Mouse (Mus musculus): ENCODE results near the gene Hoxb8. TPM values are rescaled to one million over a fixed set of nuclear protein-coding genes. Genes with fewer than 3 reads are reported as not detected.

Hoxb8 gene
- polyA plus RNA-seq, 1 experiment from 2014 or later = not detected

GRCm38 (mm10) chr11:96264390-96265020, 17.2 kb upstream of the Hoxb8 start:
- 32% methylated on average over 8 of the region's 8 CpGs for WGBS (ENCODE audit: insufficient replicate concordance)
- peaks cover 91% of the 10 kb centered on the region for H3K27me3 ChIP-seq (ENCODE audit: control insufficient read depth, insufficient read depth, low read depth, low read length)
- no peak overlapping the region for H3K4me3 ChIP-seq (ENCODE audit: low read depth, low read length)
- ATAC-seq (ENCODE audit: low read depth) = no peak
- no peak overlapping the region for H3K4me2 ChIP-seq (ENCODE audit: low read depth, low read length)
- H3K27ac ChIP-seq (ENCODE audit: low read length) = no peak overlapping the region
- no peaks in the 10 kb centered on the region for H3K36me3 ChIP-seq (ENCODE audit: control insufficient read depth, insufficient read depth)
- H3K9me3 ChIP-seq (replicated peaks; ENCODE audit: control insufficient read depth, low read length) = no peaks in the 10 kb centered on the region
- H3K9ac ChIP-seq (ENCODE audit: low read depth, low read length) = no peak overlapping the region
- no peaks in the 10 kb centered on the region for H3K4me1 ChIP-seq (ENCODE audit: control insufficient read depth, low read depth, low read length)

GRCm38 (mm10) chr11:96265954-96266353, 15.8 kb upstream of the Hoxb8 start:
- no peak overlapping the region for H3K9ac ChIP-seq (ENCODE audit: low read depth, low read length)
- no peaks in the 10 kb centered on the region for H3K36me3 ChIP-seq (ENCODE audit: control insufficient read depth, insufficient read depth)
- no peaks in the 10 kb centered on the region for H3K4me1 ChIP-seq (ENCODE audit: control insufficient read depth, low read depth, low read length)
- WGBS (ENCODE audit: insufficient replicate concordance) = 11% methylated on average over 7 of the region's 7 CpGs
- H3K4me3 ChIP-seq (ENCODE audit: low read depth, low read length) = no peak overlapping the region
- H3K9me3 ChIP-seq (replicated peaks; ENCODE audit: control insufficient read depth, low read length) = no peaks in the 10 kb centered on the region
- no peak overlapping the region for H3K4me2 ChIP-seq (ENCODE audit: low read depth, low read length)
- H3K27ac ChIP-seq (ENCODE audit: low read length) = no peak overlapping the region
- H3K27me3 ChIP-seq (ENCODE audit: control insufficient read depth, insufficient read depth, low read depth, low read length) = peaks cover 93% of the 10 kb centered on the region
- no peak for ATAC-seq (ENCODE audit: low read depth)

GRCm38 (mm10) chr11:96267021-96267920, 14.4 kb upstream of the Hoxb8 start:
- H3K27me3 ChIP-seq (ENCODE audit: control insufficient read depth, insufficient read depth, low read depth, low read length) = peaks cover 93% of the 10 kb centered on the region
- H3K4me2 ChIP-seq (ENCODE audit: low read depth, low read length) = no peak overlapping the region
- 40% methylated on average over 7 of the region's 7 CpGs for WGBS (ENCODE audit: insufficient replicate concordance)
- no peaks in the 10 kb centered on the region for H3K4me1 ChIP-seq (ENCODE audit: control insufficient read depth, low read depth, low read length)
- H3K36me3 ChIP-seq (ENCODE audit: control insufficient read depth, insufficient read depth) = no peaks in the 10 kb centered on the region
- H3K9ac ChIP-seq (ENCODE audit: low read depth, low read length) = no peak overlapping the region
- no peak overlapping the region for H3K27ac ChIP-seq (ENCODE audit: low read length)
- no peaks in the 10 kb centered on the region for H3K9me3 ChIP-seq (replicated peaks; ENCODE audit: control insufficient read depth, low read length)
- no peak overlapping the region for H3K4me3 ChIP-seq (ENCODE audit: low read depth, low read length)
- ATAC-seq (ENCODE audit: low read depth) = no peak

- WGBS (ENCODE audit: insufficient replicate concordance) = 7% methylated on average over 1 of the region's 1 CpGs
- ATAC-seq (ENCODE audit: low read depth) = no peak
- Histone ChIP-seq H3K27me3 (ENCODE audit: control insufficient read depth, insufficient read depth, low read depth, low read length) (peaks cover 93% of the 10 kb centered on the region), H3K4me3 (ENCODE audit: low read depth, low read length) (no peak overlapping the region), H3K36me3 (ENCODE audit: control insufficient read depth, insufficient read depth) (no peaks in the 10 kb centered on the region), H3K9ac (ENCODE audit: low read depth, low read length) (no peak overlapping the region), H3K27ac (ENCODE audit: low read length) (no peak overlapping the region), H3K4me2 (ENCODE audit: low read depth, low read length) (no peak overlapping the region), H3K9me3 (replicated peaks; ENCODE audit: control insufficient read depth, low read length) (no peaks in the 10 kb centered on the region), H3K4me1 (ENCODE audit: control insufficient read depth, low read depth, low read length) (no peaks in the 10 kb centered on the region)
These were observed 13.5 kb upstream of the Hoxb8 start for GRCm38 (mm10) chr11:96268031-96268745.

GRCm38 (mm10) chr11:96269869-96270268, 11.8 kb upstream of the Hoxb8 start:
- ATAC-seq (ENCODE audit: low read depth) = no peak
- 3% methylated on average over 19 of the region's 19 CpGs for WGBS (ENCODE audit: insufficient replicate concordance)
- Histone ChIP-seq H3K4me1 (ENCODE audit: control insufficient read depth, low read depth, low read length) (no peaks in the 10 kb centered on the region), H3K27ac (ENCODE audit: low read length) (no peak overlapping the region), H3K27me3 (ENCODE audit: control insufficient read depth, insufficient read depth, low read depth, low read length) (peaks cover 93% of the 10 kb centered on the region), H3K4me2 (ENCODE audit: low read depth, low read length) (no peak overlapping the region), H3K4me3 (ENCODE audit: low read depth, low read length) (no peak overlapping the region), H3K9ac (ENCODE audit: low read depth, low read length) (no peak overlapping the region), H3K9me3 (replicated peaks; ENCODE audit: control insufficient read depth, low read length) (no peaks in the 10 kb centered on the region), H3K36me3 (ENCODE audit: control insufficient read depth, insufficient read depth) (no peaks in the 10 kb centered on the region)

- Histone ChIP-seq H3K4me1 (ENCODE audit: control insufficient read depth, low read depth, low read length) (no peaks in the 10 kb centered on the region), H3K9ac (ENCODE audit: low read depth, low read length) (no peak within 1 kb of the TSS), H3K27ac (ENCODE audit: low read length) (no peak within 1 kb of the TSS), H3K4me2 (ENCODE audit: low read depth, low read length) (no peak within 1 kb of the TSS), H3K4me3 (ENCODE audit: low read depth, low read length) (0 out of 2 replicates have a peak within 1 kb of the TSS, but pooled peaks have one; percentile 11), H3K36me3 (ENCODE audit: control insufficient read depth, insufficient read depth) (no peaks in the 10 kb centered on the region), H3K9me3 (replicated peaks; ENCODE audit: control insufficient read depth, low read length) (no peaks in the 10 kb centered on the region), H3K27me3 (ENCODE audit: control insufficient read depth, insufficient read depth, low read depth, low read length) (peaks cover 95% of the 10 kb centered on the region)
- WGBS (ENCODE audit: insufficient replicate concordance) = 1% methylated on average over 36 of the region's 40 CpGs
- ATAC-seq (ENCODE audit: low read depth) = no peak
These were observed 10.6 kb upstream of the Hoxb8 start, which contains the start of gene Hoxb9 for GRCm38 (mm10) chr11:96270996-96271540. Gene Hoxb9, plus strand, starts transcription at chr11:96271457.

GRCm38 (mm10) chr11:96271541-96272011, 10.1 kb upstream of the Hoxb8 start:
- H3K9me3 ChIP-seq (replicated peaks; ENCODE audit: control insufficient read depth, low read length) = no peaks in the 10 kb centered on the region
- no peak overlapping the region for H3K9ac ChIP-seq (ENCODE audit: low read depth, low read length)
- no peak for ATAC-seq (ENCODE audit: low read depth)
- H3K4me1 ChIP-seq (ENCODE audit: control insufficient read depth, low read depth, low read length) = no peaks in the 10 kb centered on the region
- WGBS (ENCODE audit: insufficient replicate concordance) = under 1% methylated on average over 52 of the region's 52 CpGs
- H3K36me3 ChIP-seq (ENCODE audit: control insufficient read depth, insufficient read depth) = no peaks in the 10 kb centered on the region
- no peak overlapping the region for H3K4me2 ChIP-seq (ENCODE audit: low read depth, low read length)
- H3K27me3 ChIP-seq (ENCODE audit: control insufficient read depth, insufficient read depth, low read depth, low read length) = peaks cover 96% of the 10 kb centered on the region
- H3K27ac ChIP-seq (ENCODE audit: low read length) = no peak overlapping the region
- 0 out of 2 replicates have a peak overlapping the region, but pooled peaks have one; percentile 11 for H3K4me3 ChIP-seq (ENCODE audit: low read depth, low read length)

- Histone ChIP-seq H3K4me1 (ENCODE audit: control insufficient read depth, low read depth, low read length) (no peaks in the 10 kb centered on the region), H3K4me3 (ENCODE audit: low read depth, low read length) (no peak overlapping the region), H3K27ac (ENCODE audit: low read length) (no peak overlapping the region), H3K27me3 (ENCODE audit: control insufficient read depth, insufficient read depth, low read depth, low read length) (peaks cover 96% of the 10 kb centered on the region), H3K36me3 (ENCODE audit: control insufficient read depth, insufficient read depth) (no peaks in the 10 kb centered on the region), H3K9me3 (replicated peaks; ENCODE audit: control insufficient read depth, low read length) (no peaks in the 10 kb centered on the region), H3K4me2 (ENCODE audit: low read depth, low read length) (no peak overlapping the region), H3K9ac (ENCODE audit: low read depth, low read length) (no peak overlapping the region)
- ATAC-seq (ENCODE audit: low read depth) = no peak
- 1% methylated on average over 58 of the region's 58 CpGs for WGBS (ENCODE audit: insufficient replicate concordance)
These were observed 9.4 kb upstream of the Hoxb8 start for GRCm38 (mm10) chr11:96272024-96272921.
